Mouse (Mus musculus): Measurements from ENCODE around the gene Gm10770.
"Not testable (repeated sequence)": the region's sequence is repeated elsewhere in the genome, so short reads cannot be mapped to it uniquely, and the experiment has no call there.

Gm10770 gene

DNA sequence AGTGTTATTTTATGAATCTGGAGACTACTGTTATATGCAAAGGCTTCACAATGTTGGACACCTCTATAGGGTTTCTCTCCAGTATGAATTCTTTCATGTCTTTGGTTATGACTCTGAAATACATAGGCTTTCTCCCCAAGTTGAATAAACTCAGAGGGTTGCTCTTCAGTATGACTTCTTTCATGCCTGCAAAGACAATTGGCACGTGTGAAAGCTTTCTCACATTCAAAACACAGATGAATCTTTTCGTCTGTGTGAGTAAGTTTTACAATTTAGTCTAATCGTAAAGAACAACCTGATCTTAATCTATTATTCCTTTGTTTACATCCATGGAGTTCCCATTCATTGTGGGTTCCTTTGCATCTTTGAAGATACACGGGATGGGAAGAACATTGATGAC lies at the start of gene Gm10770:
Gm10770 (minus strand) TSS at position 101 of the 400 bp plus-strand sequence.
- DNase-seq (ENCODE audit: low spot score in 2 of 2), result not testable (repeated sequence)

DNA sequence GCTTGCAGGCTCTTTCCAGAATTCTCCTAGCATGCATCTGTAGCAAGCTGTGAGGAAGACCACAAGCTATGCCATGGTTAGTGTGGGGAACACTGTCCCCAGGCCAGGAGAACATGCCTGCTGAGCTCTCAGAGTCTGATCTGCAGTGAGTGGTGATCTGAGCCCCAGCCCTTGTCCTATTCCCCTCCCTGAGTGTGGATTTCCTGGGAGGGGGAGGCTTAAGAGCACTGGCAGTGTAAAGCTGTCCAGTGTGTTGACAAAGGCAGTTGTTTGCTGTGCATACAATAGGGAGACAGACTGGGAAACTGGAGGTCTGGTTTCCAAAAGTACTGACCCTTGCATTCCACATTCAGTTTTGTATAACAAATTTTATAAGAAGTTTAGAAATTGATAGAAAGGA lies 43.8 kb upstream of the Gm10770 start:
- not testable (repeated sequence) for DNase-seq (ENCODE audit: low spot score in 2 of 2)

GRCm38 (mm10) chr2:150218363-150218725 lies 38.9 kb upstream of the Gm10770 start:
- DNase-seq (ENCODE audit: low spot score in 2 of 2), result not testable (repeated sequence)

DNA sequence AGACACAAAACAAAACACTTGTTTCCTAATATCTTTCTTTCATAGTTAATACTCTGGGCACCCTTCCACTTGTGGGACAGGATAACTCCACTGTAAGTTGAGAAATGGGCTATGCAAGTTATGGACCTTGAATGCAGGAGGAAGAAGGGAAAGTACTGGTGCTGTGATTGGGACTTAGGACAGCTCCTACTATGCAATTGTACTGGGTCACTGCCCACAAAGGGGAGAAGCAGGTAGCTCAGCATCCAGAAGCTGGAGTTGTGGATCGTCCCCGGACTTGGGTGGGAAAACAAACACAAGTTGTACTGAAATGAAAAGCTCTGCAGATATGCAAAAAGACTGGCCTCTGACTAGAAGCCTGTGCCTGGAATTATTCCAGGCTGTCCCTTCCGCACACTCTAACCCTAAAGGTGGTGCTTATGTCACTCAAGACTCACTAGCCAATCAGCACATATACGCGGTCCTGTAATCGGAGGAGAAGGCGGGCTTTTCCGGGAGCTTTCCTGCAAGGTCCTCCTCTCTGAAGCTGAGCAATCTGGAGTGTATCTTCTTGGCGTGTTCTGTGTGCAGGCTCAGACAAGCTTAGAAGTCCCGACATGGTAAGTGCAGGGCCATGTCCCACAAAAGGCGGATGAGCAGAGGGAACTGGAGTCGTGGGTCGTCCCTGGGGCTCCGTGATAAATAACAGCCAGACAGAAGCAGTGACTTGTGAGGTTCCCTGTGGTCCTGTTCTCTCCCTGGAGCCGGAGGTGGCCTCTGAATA lies 38.3 kb upstream of the Gm10770 start, which contains the start of gene Zfp937:
Zfp937 (plus strand) TSS at position 474 of the 763 bp plus-strand sequence.
- peak; percentile 45 to 83 for DNase-seq (ENCODE audit: low spot score in 2 of 2)

- DNase-seq (ENCODE audit: low spot score in 2 of 2), result not testable (repeated sequence)
These were observed 2.1 kb upstream of the Gm10770 start, which contains the start of gene Gm14139 for GRCm38 (mm10) chr2:150181570-150181999. Gene Gm14139, plus strand, starts transcription at chr2:150181755.

- not testable (repeated sequence) for DNase-seq (ENCODE audit: low spot score in 2 of 2)
These were observed 1.6 kb upstream of the Gm10770 start for GRCm38 (mm10) chr2:150181046-150181445.

GRCm38 (mm10) chr2:150173833-150174232 lies 5.6 kb downstream of the Gm10770 start:
- no peak for DNase-seq (ENCODE audit: low spot score in 2 of 2)

GRCm38 (mm10) chr2:150166703-150167102 lies 12.8 kb downstream of the Gm10770 start:
- DNase-seq (ENCODE audit: low spot score in 2 of 2), result no peak

DNA sequence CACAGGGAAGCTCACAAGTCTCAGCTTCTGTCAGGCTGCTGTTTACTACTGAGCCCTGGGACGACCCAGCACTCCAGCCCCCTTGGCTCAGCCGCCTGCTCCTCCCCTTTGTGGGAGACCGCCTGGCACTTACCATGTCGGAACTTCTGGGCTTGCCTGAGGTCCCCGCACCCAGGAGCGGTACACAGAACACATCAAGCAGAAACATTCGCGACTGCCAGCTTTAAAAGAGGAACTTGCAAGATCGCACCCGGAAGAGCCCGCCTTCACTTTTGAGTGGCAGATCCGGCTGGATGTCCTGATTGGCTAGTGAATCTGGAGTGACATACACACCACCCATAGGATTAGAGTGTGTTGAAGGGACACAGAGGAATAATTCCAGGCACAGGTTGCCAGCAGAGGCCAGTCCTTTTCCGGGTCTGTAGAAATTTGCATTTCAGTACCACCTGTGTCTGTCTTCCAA lies 43.0 kb downstream of the Gm10770 start, which contains the start of gene Zfp120:
Zfp120 (minus strand) TSS at position 274 of the 463 bp plus-strand sequence.
- peak; percentile 68 to 81 for DNase-seq (ENCODE audit: low spot score in 2 of 2)

DNA sequence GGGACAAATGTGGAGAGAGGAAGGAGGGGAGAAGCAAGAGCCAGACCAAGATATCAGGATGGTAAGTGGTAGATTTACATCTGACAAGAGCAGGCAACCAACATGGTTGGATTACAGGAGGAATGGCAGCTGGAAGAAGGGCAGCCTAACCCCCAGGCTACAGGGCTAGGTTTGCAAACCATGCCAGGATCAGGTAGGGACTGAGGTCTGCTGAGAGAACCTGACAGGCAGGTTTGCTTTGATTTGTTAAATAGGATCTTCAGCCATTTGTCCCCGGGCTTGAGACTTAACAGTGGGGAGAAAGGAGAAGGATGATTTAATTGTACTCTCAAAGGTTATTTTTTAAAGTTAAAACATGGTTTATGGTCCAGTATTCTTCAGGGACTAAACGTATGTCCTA lies 46.7 kb downstream of the Gm10770 start:
- no peak for DNase-seq (ENCODE audit: low spot score in 2 of 2)

DNA sequence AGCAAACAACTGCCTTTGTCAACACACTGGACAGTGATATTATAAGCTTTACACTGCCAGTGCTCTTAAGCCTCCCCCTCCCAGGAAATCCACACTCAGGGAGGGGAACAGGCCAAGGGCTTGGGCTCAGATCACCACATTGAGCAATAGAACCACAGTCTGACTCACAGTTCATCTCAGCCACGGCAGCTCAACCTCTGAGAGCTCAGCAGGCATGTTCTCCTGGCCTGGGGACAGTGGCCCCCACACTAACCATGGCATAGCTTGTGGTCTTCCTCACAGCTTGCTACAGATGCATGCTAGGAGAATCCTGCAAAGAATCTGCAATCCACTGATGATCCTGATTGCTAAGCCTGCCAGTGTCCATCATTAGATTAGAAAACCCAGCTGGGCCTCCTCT lies 47.5 kb downstream of the Gm10770 start:
- not testable (repeated sequence) for DNase-seq (ENCODE audit: low spot score in 2 of 2)

All from urinary bladder, adult 18-20 months (tissue).